ENCODE assay signal across 8 mouse cellular contexts in the genomic region with DNA sequence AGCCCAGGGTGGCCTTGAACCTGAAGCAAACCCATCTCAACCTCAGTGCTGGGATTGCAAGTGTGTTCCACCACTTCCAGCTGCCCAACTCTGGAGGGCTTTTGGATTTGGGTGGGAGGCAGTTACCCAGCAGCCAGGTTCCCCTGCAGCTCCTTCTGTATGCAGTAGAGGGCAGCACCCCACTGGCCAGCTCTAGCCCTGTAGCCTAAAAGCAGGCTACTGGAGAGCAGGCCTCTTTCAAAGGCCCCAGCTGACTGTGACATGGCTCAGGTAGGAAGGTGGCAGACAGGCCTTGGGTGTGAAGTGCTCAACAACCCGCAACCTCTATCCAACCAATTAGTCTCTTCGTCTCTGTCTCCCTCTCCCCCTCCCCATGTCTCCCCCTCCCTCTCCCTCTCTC. TPM values are rescaled to one million over a fixed set of nuclear protein-coding genes. Genes with fewer than 3 reads are reported as not detected.
DNase-seq lines count a peak whose midpoint lies in the region; ATAC-seq and TF ChIP-seq lines count a peak whose summit lies in the region.

No protein-coding gene starts in this region.

- no peak overlapping the region for H3K4me3 ChIP-seq in embryonic fibroblast, embryonic 13.5 days (ENCODE audit: insufficient read depth, low read length)
- no peak overlapping the region for H3K4me3 ChIP-seq in lung, adult 2 months (replicated peaks; ENCODE audit: extremely low read depth, low read depth, low read length)

- intact Hi-C loops in heart, postnatal 14 days (cut with DNase I): loop anchor here (2.0 kb wide), 2 partner anchors 29 to 159 kb away; no protein-coding TSS in a partner anchor

- no peak overlapping the region for H3K27ac ChIP-seq in embryonic fibroblast, embryonic 13.5 days (ENCODE audit: insufficient read depth, low read length)

- WGBS in lung, adult 2 months: 79% methylated on average over 2 of the region's 2 CpGs

- DNase-seq in CD8-positive naive resting alpha-beta T cell, adult 2 months (ENCODE audit: low read depth in 2 of 2, low spot score in 2 of 2): peak; percentile 37 to 59
- peak; percentile 50 to 60 for DNase-seq in adrenal gland, adult 18-20 months (ENCODE audit: low spot score in 2 of 2)
- peak; percentile 74 to 82 for DNase-seq in heart, postnatal 14 days
- peak; percentile 67 to 80 for DNase-seq in kidney, postnatal 36 days
- peak; percentile 56 for DNase-seq in lung, adult 2 months
- peak; percentile 24 to 31 for DNase-seq in thymus, adult 18-20 months

- ATAC-seq in neutrophil, adult 5-6 weeks (ENCODE audit: extremely low read depth, insufficient number of reproducible peaks, low FRiP score, poor library complexity, severe bottlenecking): peak; percentile 70; the same call in 1 of the 2 replicates

- no peaks in the 10 kb centered on the region for H3K4me1 ChIP-seq in embryonic fibroblast, embryonic 13.5 days (ENCODE audit: control insufficient read depth, insufficient read depth, low read length)
- no peaks in the 10 kb centered on the region for H3K4me1 ChIP-seq in lung, adult 2 months (ENCODE audit: control insufficient read depth, insufficient read depth, low read length)

- no peak for TF ChIP-seq POLR2A in embryonic fibroblast, embryonic 13.5 days (IDR thresholded peaks at IDR 0.05; ENCODE audit: low read depth, low read length)
- TF ChIP-seq POLR2A in lung, adult 2 months (IDR thresholded peaks at IDR 0.05; ENCODE audit: borderline replicate concordance, extremely low read depth, low read depth, low read length): no peak

- TF ChIP-seq CTCF in embryonic fibroblast, embryonic 13.5 days (IDR thresholded peaks at IDR 0.05; ENCODE audit: borderline replicate concordance, insufficient read depth, low read length): peak; percentile 77; the same call in 1 of the 2 replicates
- peak; percentile 84 for TF ChIP-seq CTCF in lung, adult 2 months (IDR thresholded peaks at IDR 0.05; ENCODE audit: insufficient read depth, low read length)

RNA-seq across cellular contexts. Expression of gene Ighmbp2, which starts 9.2 kb away (rescaled TPM):
- total RNA-seq in adrenal gland, adult 18-20 months (2021): 1 to 10 TPM; 4.9 to 6.2 TPM
- polyA plus RNA-seq in embryonic fibroblast, embryonic 13.5 days (2011; ENCODE audit: insufficient read length, low read depth, missing spikeins): 4.7 and 5.7 TPM in 2 replicates
- 1 to 10 TPM; 2.9 to 3.8 TPM for total RNA-seq in heart, postnatal 14 days (2021)
- polyA plus RNA-seq in lung, adult 2 months (2012; rRNA removed): 5.8 and 7.5 TPM in 2 replicates
- total RNA-seq in neutrophil, adult 5-6 weeks (2017): 6.3 and 7.7 TPM in 2 replicates

RNA-seq across cellular contexts. Expression of gene Mrpl21, which starts 9.3 kb away (rescaled TPM):
- 10 to 100 TPM; 71.8 to 72.5 TPM for total RNA-seq in adrenal gland, adult 18-20 months (2021)
- 47.9 and 54.3 TPM in 2 replicates for polyA plus RNA-seq in embryonic fibroblast, embryonic 13.5 days (2011; ENCODE audit: insufficient read length, low read depth, missing spikeins)
- 10 to 100 TPM; 77.3 to 80.9 TPM for total RNA-seq in heart, postnatal 14 days (2021)
- polyA plus RNA-seq in lung, adult 2 months (2012; rRNA removed): 26.9 and 29.5 TPM in 2 replicates
- total RNA-seq in neutrophil, adult 5-6 weeks (2017): 32.7 and 35.5 TPM in 2 replicates

RNA-seq across cellular contexts. Expression of gene Cpt1a, which starts 30.1 kb away (rescaled TPM):
- total RNA-seq in adrenal gland, adult 18-20 months (2021): 100 to 1,000 TPM; 135 to 368 TPM
- polyA plus RNA-seq in embryonic fibroblast, embryonic 13.5 days (2011; ENCODE audit: insufficient read length, low read depth, missing spikeins): 35.2 and 38.0 TPM in 2 replicates
- total RNA-seq in heart, postnatal 14 days (2021): 10 to 100 TPM; 80.3 to 87.5 TPM
- polyA plus RNA-seq in lung, adult 2 months (2012; rRNA removed): 126 and 134 TPM in 2 replicates
- 76.2 and 76.7 TPM in 2 replicates for total RNA-seq in neutrophil, adult 5-6 weeks (2017)

Comparison
In these comparisons a context has a peak if more than half of its experiments do, and no peak if none do; other contexts are left out.
1. DNase-seq: peak in every context shown above with its lines; median percentile 78 in heart, postnatal 14 days; 74 in kidney, postnatal 36 days; 56 in lung, adult 2 months; 55 in adrenal gland, adult 18-20 months; 48 in CD8-positive naive resting alpha-beta T cell, adult 2 months; 28 in thymus, adult 18-20 months.